Mouse (Mus musculus) midbrain, postnatal 0 days (tissue): ENCODE measurements at regions not wholly inside any gene's neighbourhood (a gene's known extent, or its start where the extent isn't known, plus 50 kb on each side); places are given as distances from the start of the nearest gene placed in this dataset.

ENCODE experiments used
- ATAC-seq: fragments of 200-750 bp; cut with Nextera tagmentation; 2 replicates; pipeline ENCODE4 v1.8.0; 2017; ENCODE audit warnings: moderate number of reproducible peaks, mild to moderate bottlenecking, moderate TSS enrichment, moderate library complexity; ENCODE audit not compliant: low FRiP score
- DNase-seq: peaks from one replicate; pipeline ENCODE4 v3.0.0-alpha.2; 2015; ENCODE audit warnings: low spot score
- H3K27ac ChIP-seq: fragments of 300-500 bp; sonication (generic); 2 replicates; pipeline ENCODE4 v1.5.1; 2014; ENCODE audit warnings: low read depth, mild to moderate bottlenecking, low read length, mixed read lengths
- H3K27me3 ChIP-seq: fragments of 300-500 bp; sonication (generic); 2 replicates; pipeline ENCODE4 v1.6.1; 2014; ENCODE audit warnings: low read length, control low read depth, mixed read lengths; ENCODE audit not compliant: insufficient read depth
- H3K36me3 ChIP-seq: fragments of 300-500 bp; sonication (generic); 2 replicates; pipeline ENCODE4 v1.6.1; 2014; ENCODE audit warnings: low read length, control low read depth, mixed read lengths; ENCODE audit not compliant: insufficient read depth
- H3K4me1 ChIP-seq: fragments of 300-500 bp; sonication (generic); 2 replicates; pipeline ENCODE4 v1.6.1; 2014; ENCODE audit warnings: mild to moderate bottlenecking, control low read depth, antibody characterized with exemption, low read length, mixed read lengths; ENCODE audit not compliant: insufficient read depth
- H3K4me2 ChIP-seq: fragments of 300-500 bp; sonication (generic); 2 replicates; pipeline ENCODE4 v1.6.1; 2014; ENCODE audit warnings: low read depth, mild to moderate bottlenecking, low read length, mixed read lengths; ENCODE audit not compliant: poor library complexity, severe bottlenecking
- H3K4me3 ChIP-seq: fragments of 300-500 bp; sonication (generic); 2 replicates; pipeline ENCODE4 v1.5.1; 2014; ENCODE audit warnings: low read depth, mild to moderate bottlenecking, low read length, moderate library complexity
- H3K9ac ChIP-seq: fragments of 300-500 bp; sonication (generic); replicated peaks from 2 replicates; pipeline ENCODE4 v1.6.1; 2014; ENCODE audit warnings: mild to moderate bottlenecking, low read length, moderate library complexity, mixed read lengths; ENCODE audit not compliant: poor library complexity, severe bottlenecking
- H3K9me3 ChIP-seq: fragments of 300-500 bp; sonication (generic); 2 replicates; pipeline ENCODE4 v1.6.1; 2016; ENCODE audit warnings: low read length, control low read depth
- CTCF ChIP-seq: IDR thresholded peaks from 2 replicates; pipeline ENCODE4 v1.5.1; 2016; ENCODE audit warnings: antibody characterized with exemption, mild to moderate bottlenecking
- WGBS: fragments of 180-500 bp; shearing (Covaris S2); extraction: QIAGEN DNeasy Blood & Tissue Kit; methylation state at CpG from one replicate; pipeline ENCODE4 v1.1.7; 2014; 5-methylcytosine and 5-hydroxymethylcytosine counted together

DNA sequence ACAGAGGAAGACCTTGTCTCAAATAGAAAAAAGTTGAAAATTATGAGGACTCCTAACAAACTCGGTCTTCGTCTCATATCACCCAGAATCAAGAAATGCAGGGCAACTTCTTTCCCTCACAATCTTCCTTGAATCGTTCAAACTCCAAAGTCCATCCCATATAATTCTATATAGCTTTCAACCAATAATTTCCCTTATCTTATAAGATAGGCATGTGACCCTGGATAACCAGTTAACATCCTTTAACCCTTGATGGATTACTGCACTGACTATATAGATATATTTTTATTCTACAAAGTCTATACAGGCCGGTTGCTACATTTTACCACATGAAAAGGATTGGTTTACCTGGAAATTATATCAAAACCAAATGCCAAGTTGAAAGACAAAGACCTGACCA lies 94.9 kb upstream of the Ahi1 start:
- Histone ChIP-seq H3K9ac (no peak overlapping the region), H3K4me1 (peaks cover 9% of the 10 kb centered on the region; the same call in 1 of the 2 replicates), H3K27ac (no peak overlapping the region), H3K27me3 (no peaks in the 10 kb centered on the region), H3K4me3 (no peak overlapping the region), H3K36me3 (no peaks in the 10 kb centered on the region), H3K9me3 (no peaks in the 10 kb centered on the region), H3K4me2 (no peak overlapping the region)
- TF ChIP-seq CTCF, result no peak
- 95% methylated on average over 4 of the region's 4 CpGs for WGBS
- DNase-seq (no peak), ATAC-seq (no peak)

DNA sequence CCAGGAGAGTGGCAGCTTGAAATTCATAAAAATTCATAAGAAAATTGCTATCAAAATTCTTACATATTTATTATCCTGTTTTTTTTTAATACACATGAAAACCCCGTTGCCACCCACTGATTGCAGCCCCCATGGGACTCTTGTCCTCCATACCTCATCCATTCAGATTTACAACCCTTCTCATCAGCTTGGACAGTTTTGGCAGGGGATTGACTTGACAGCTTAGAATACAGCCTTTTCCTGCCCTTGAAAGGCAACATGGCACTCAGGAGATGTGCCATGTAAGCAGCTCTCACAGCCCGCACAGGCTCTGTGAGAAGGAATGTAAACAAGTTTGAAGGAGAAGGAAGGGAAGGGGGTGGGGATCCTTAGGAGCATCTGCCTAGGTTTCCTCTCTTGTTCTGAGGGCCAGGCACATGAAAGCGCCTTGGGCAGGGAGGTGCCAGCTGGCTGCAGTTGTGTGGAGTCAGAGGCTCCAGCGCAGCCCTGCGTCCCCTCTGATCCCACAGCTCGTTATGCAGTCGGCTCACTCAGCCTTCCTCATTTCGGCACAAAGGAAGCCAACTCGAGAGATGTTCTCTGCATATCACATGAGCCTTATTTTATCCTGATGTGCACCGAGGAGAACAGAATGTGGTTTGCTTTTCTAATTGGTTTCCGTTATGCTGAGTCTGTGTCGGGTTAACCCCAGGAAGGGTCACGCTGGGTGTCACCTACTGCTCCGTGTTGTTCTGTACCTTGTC lies 97.6 kb upstream of the Ahi1 start:
- peaks cover 9% of the 10 kb centered on the region; the same call in 1 of the 2 replicates for H3K4me1 ChIP-seq
- H3K27ac ChIP-seq, result peak overlapping the region; percentile 58
- no peak overlapping the region for H3K9ac ChIP-seq
- no peak for TF ChIP-seq CTCF
- peak; percentile 71 for DNase-seq
- ATAC-seq, result peak; percentile 86
- 13% methylated on average over 14 of the region's 14 CpGs for WGBS
- peak overlapping the region; percentile 41 for H3K4me2 ChIP-seq
- H3K36me3 ChIP-seq, result no peaks in the 10 kb centered on the region
- no peak overlapping the region for H3K4me3 ChIP-seq
- no peaks in the 10 kb centered on the region for H3K9me3 ChIP-seq
- no peaks in the 10 kb centered on the region for H3K27me3 ChIP-seq

DNA sequence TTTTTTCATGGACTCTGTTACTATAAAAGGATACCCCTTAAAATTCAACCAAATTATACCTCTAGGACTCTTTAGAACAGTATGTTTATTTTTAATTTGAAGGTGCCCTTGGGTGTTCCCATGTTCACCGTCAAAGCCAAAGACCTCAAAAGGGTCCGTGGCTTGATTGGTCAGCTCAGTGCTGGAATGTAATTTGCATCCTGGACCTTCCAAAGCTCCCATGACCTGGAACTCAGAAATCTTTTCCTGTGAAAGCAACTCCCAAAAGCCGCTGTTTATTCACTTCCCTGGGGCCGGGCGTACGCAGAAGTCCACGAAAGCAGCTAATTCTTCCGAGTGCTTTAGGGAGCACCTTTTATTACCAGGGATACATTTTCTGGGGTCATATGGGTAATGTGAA lies 105.1 kb upstream of the Ahi1 start:
- no peaks in the 10 kb centered on the region for H3K36me3 ChIP-seq
- DNase-seq (no peak), ATAC-seq (no peak)
- TF ChIP-seq CTCF, result no peak
- H3K27ac ChIP-seq, result no peak overlapping the region
- H3K4me1 ChIP-seq, result 0 out of 2 replicates have a peak, but pooled peaks cover 4% of the 10 kb centered on the region
- WGBS, result 86% methylated on average over 8 of the region's 8 CpGs
- H3K9me3 ChIP-seq, result no peaks in the 10 kb centered on the region
- H3K4me3 ChIP-seq, result no peak overlapping the region
- no peaks in the 10 kb centered on the region for H3K27me3 ChIP-seq
- no peak overlapping the region for H3K9ac ChIP-seq
- H3K4me2 ChIP-seq, result no peak overlapping the region

DNA sequence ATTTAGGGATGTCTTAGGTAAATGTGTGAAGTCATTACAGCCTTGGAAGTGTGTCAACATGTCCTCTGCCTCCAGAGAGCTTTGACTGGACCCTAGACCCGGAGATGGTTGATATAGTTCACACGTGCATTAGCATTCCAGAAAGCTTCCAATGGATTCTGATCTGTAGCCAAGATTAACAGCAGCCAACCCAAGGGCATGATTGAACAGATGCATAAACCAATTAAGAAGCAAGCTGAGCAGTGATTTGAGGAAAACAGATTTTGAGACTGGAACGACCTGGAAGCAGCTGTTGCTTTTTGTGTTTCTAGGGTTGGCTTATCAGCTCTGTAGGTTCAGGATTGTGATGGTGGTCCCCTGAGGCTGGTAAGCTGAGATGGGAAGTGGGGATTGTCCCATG lies 109.1 kb upstream of the Ahi1 start:
- Histone ChIP-seq H3K4me2 (no peak overlapping the region), H3K36me3 (no peaks in the 10 kb centered on the region), H3K27ac (no peak overlapping the region), H3K9me3 (no peaks in the 10 kb centered on the region), H3K27me3 (no peaks in the 10 kb centered on the region), H3K4me1 (0 out of 2 replicates have a peak, but pooled peaks cover 4% of the 10 kb centered on the region), H3K9ac (no peak overlapping the region), H3K4me3 (no peak overlapping the region)
- no peak for TF ChIP-seq CTCF
- WGBS, result 41% methylated on average over 3 of the region's 3 CpGs
- ATAC-seq, result no peak
- DNase-seq, result peak; percentile 61

DNA sequence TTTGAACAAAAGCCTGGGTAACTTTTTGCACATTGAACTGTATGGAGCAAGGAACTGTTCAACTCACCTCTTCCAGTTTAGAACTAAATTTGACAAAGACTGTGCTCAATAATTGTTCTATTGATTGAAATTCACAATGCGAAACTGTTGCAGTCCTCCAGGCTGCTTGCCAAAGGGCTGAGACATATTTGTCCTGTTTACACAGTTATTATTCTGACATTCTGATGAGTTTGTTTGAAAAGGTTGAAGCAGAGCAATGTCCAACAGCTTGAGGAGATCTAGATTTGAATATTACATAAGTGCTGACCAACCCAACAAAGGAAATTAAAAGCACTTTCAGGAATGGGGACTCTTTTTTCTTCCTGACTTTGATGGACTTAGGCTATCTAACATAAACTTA lies 110.2 kb upstream of the Ahi1 start:
- H3K4me2 ChIP-seq, result no peak overlapping the region
- DNase-seq, result no peak
- H3K27ac ChIP-seq, result no peak overlapping the region
- 60% methylated on average over 1 of the region's 1 CpGs for WGBS
- ATAC-seq, result no peak
- H3K9ac ChIP-seq, result no peak overlapping the region
- no peak overlapping the region for H3K4me3 ChIP-seq
- no peaks in the 10 kb centered on the region for H3K9me3 ChIP-seq
- no peaks in the 10 kb centered on the region for H3K27me3 ChIP-seq
- H3K4me1 ChIP-seq, result 0 out of 2 replicates have a peak, but pooled peaks cover 4% of the 10 kb centered on the region
- no peak for TF ChIP-seq CTCF
- no peaks in the 10 kb centered on the region for H3K36me3 ChIP-seq

DNA sequence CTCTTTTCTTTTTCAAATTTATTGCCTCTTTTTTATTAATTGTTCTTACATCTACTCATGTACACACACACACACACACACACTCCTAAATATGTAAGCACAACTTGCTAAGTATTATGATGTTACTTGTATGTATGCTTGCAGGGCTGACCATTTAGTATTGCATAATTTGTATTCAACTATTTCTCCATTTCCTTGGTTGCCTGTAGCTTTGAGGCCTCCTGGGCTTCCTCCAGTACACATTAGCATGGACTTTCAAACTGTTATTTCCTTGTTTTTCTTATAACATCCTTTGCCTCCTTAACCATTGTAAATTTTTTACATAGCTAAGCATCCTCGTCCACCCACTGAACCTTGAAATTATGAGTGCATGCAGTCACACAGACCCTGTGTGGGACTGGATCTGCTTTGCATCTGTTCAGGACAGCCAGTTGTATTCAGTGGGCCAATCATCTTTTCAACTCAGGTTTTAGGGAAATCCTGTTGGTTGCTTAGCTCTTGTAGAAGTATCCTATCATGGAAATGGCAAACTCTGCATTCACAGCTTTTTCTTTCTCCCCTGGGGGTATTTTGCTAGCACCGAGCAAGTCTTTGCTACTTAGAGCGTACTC lies 110.8 kb upstream of the Ahi1 start:
- Histone ChIP-seq H3K9me3 (no peaks in the 10 kb centered on the region), H3K27me3 (no peaks in the 10 kb centered on the region), H3K4me1 (0 out of 2 replicates have a peak, but pooled peaks cover 4% of the 10 kb centered on the region), H3K9ac (no peak overlapping the region), H3K4me3 (no peak overlapping the region), H3K27ac (no peak overlapping the region), H3K36me3 (no peaks in the 10 kb centered on the region), H3K4me2 (no peak overlapping the region)
- WGBS, result 22% methylated on average over 3 of the region's 3 CpGs
- no peak for TF ChIP-seq CTCF
- ATAC-seq (no peak), DNase-seq (no peak)
